Mouse (Mus musculus): ENCODE data around the gene Clta. TPM values are rescaled to one million over a fixed set of nuclear protein-coding genes. Genes with fewer than 3 reads are reported as not detected.

Clta gene
- total and polyA plus RNA-seq, 2 experiments from 2014 or later: 377 to 579 TPM

- no peak for TF ChIP-seq CTCF (IDR thresholded peaks at IDR 0.05; ENCODE audit: low read depth)
- Histone ChIP-seq H3K4me3 (ENCODE audit: low read depth, low read length) (peak overlapping the region; percentile 91), H3K4me1 (ENCODE audit: insufficient read depth) (peaks cover 9% of the 10 kb centered on the region; the same call in 1 of the 2 replicates), H3K36me3 (ENCODE audit: insufficient read depth) (no peaks in the 10 kb centered on the region), H3K4me2 (ENCODE audit: low read depth) (peak overlapping the region; percentile 73), H3K9me3 (ENCODE audit: low read length) (no peaks in the 10 kb centered on the region), H3K27ac (ENCODE audit: low read depth, low read length) (peak overlapping the region; percentile 86), H3K27me3 (ENCODE audit: insufficient read depth, low read length) (no peaks in the 10 kb centered on the region; the same call in 1 of the 2 replicates), H3K9ac (peak overlapping the region; percentile 84)
- WGBS: 11% methylated on average over 11 of the region's 11 CpGs
- ATAC-seq: peak; percentile 18
- no peak for DNase-seq
Observed at GRCm38 (mm10) chr4:44071741-44072145, 67.5 kb downstream of the Clta start.

- Histone ChIP-seq H3K4me3 (ENCODE audit: low read depth, low read length) (peak overlapping the region; percentile 91), H3K27me3 (ENCODE audit: insufficient read depth, low read length) (no peaks in the 10 kb centered on the region; the same call in 1 of the 2 replicates), H3K27ac (ENCODE audit: low read depth, low read length) (peak overlapping the region; percentile 86), H3K4me2 (ENCODE audit: low read depth) (peak overlapping the region; percentile 73), H3K9me3 (ENCODE audit: low read length) (no peaks in the 10 kb centered on the region), H3K9ac (peak overlapping the region; percentile 84), H3K36me3 (ENCODE audit: insufficient read depth) (no peaks in the 10 kb centered on the region), H3K4me1 (ENCODE audit: insufficient read depth) (peaks cover 9% of the 10 kb centered on the region; the same call in 1 of the 2 replicates)
- no peak for TF ChIP-seq CTCF (IDR thresholded peaks at IDR 0.05; ENCODE audit: low read depth)
- ATAC-seq (peak; percentile 99), DNase-seq (peak; percentile 92)
- under 1% methylated on average over 70 of the region's 70 CpGs for WGBS
Observed at GRCm38 (mm10) chr4:44072146-44072872, 68.1 kb downstream of the Clta start.

GRCm38 (mm10) chr4:44072873-44073441, 68.7 kb downstream of the Clta start:
- 11% methylated on average over 9 of the region's 9 CpGs for WGBS
- H3K4me1 ChIP-seq (ENCODE audit: insufficient read depth): peaks cover 9% of the 10 kb centered on the region; the same call in 1 of the 2 replicates
- no peak for DNase-seq
- peak overlapping the region; percentile 73 for H3K4me2 ChIP-seq (ENCODE audit: low read depth)
- no peaks in the 10 kb centered on the region for H3K36me3 ChIP-seq (ENCODE audit: insufficient read depth)
- no peaks in the 10 kb centered on the region; the same call in 1 of the 2 replicates for H3K27me3 ChIP-seq (ENCODE audit: insufficient read depth, low read length)
- peak; percentile 43; the same call in 1 of the 2 replicates for TF ChIP-seq CTCF (IDR thresholded peaks at IDR 0.05; ENCODE audit: low read depth)
- peak overlapping the region; percentile 84 for H3K9ac ChIP-seq
- no peaks in the 10 kb centered on the region for H3K9me3 ChIP-seq (ENCODE audit: low read length)
- peak overlapping the region; percentile 91 for H3K4me3 ChIP-seq (ENCODE audit: low read depth, low read length)
- peak; percentile 81 for ATAC-seq
- H3K27ac ChIP-seq (ENCODE audit: low read depth, low read length): peak overlapping the region; percentile 86

GRCm38 (mm10) chr4:44073799-44074198, 69.5 kb downstream of the Clta start:
- no peak for DNase-seq
- H3K27me3 ChIP-seq (ENCODE audit: insufficient read depth, low read length): no peaks in the 10 kb centered on the region; the same call in 1 of the 2 replicates
- no peaks in the 10 kb centered on the region for H3K36me3 ChIP-seq (ENCODE audit: insufficient read depth)
- no peak overlapping the region for H3K27ac ChIP-seq (ENCODE audit: low read depth, low read length)
- no peak for ATAC-seq
- no peak overlapping the region for H3K4me3 ChIP-seq (ENCODE audit: low read depth, low read length)
- TF ChIP-seq CTCF (IDR thresholded peaks at IDR 0.05; ENCODE audit: low read depth): no peak
- no peak overlapping the region for H3K4me2 ChIP-seq (ENCODE audit: low read depth)
- WGBS: 86% methylated on average over 3 of the region's 3 CpGs
- no peaks in the 10 kb centered on the region for H3K9me3 ChIP-seq (ENCODE audit: low read length)
- peaks cover 9% of the 10 kb centered on the region; the same call in 1 of the 2 replicates for H3K4me1 ChIP-seq (ENCODE audit: insufficient read depth)
- no peak overlapping the region for H3K9ac ChIP-seq

- no peak for ATAC-seq
- WGBS: 74% methylated on average over 4 of the region's 4 CpGs
Observed at GRCm38 (mm10) chr4:44074422-44074821, 70.2 kb downstream of the Clta start.

GRCm38 (mm10) chr4:44078358-44078933, 74.2 kb downstream of the Clta start:
- Histone ChIP-seq H3K36me3 (ENCODE audit: insufficient read depth) (no peaks in the 10 kb centered on the region), H3K27me3 (ENCODE audit: insufficient read depth, low read length) (no peaks in the 10 kb centered on the region; the same call in 1 of the 2 replicates), H3K27ac (ENCODE audit: low read depth, low read length) (no peak overlapping the region), H3K4me2 (ENCODE audit: low read depth) (no peak overlapping the region), H3K9ac (no peak overlapping the region), H3K9me3 (ENCODE audit: low read length) (no peaks in the 10 kb centered on the region), H3K4me3 (ENCODE audit: low read depth, low read length) (no peak overlapping the region), H3K4me1 (ENCODE audit: insufficient read depth) (no peaks in the 10 kb centered on the region)
- ATAC-seq (no peak), DNase-seq (no peak)
- WGBS: 88% methylated on average over 7 of the region's 7 CpGs
- TF ChIP-seq CTCF (IDR thresholded peaks at IDR 0.05; ENCODE audit: low read depth): no peak

More at GRCm38 (mm10) chr4:44074422-44074821, 70.2 kb downstream of the Clta start:
- no peak overlapping the region for H3K27ac ChIP-seq (ENCODE audit: low read depth, low read length)
- no peak overlapping the region for H3K4me2 ChIP-seq (ENCODE audit: low read depth)
- no peaks in the 10 kb centered on the region for H3K36me3 ChIP-seq (ENCODE audit: insufficient read depth)
- no peak for DNase-seq
- TF ChIP-seq CTCF (IDR thresholded peaks at IDR 0.05; ENCODE audit: low read depth): no peak
- H3K27me3 ChIP-seq (ENCODE audit: insufficient read depth, low read length): no peaks in the 10 kb centered on the region; the same call in 1 of the 2 replicates
- H3K4me3 ChIP-seq (ENCODE audit: low read depth, low read length): no peak overlapping the region
- H3K9me3 ChIP-seq (ENCODE audit: low read length): no peaks in the 10 kb centered on the region
- H3K9ac ChIP-seq: no peak overlapping the region
- H3K4me1 ChIP-seq (ENCODE audit: insufficient read depth): peaks cover 9% of the 10 kb centered on the region; the same call in 1 of the 2 replicates

Other genes with a start within 250 kb of the Clta start
- not detected in 2 replicates for gene Olfr159, start 233.4 kb upstream of the Clta start, total RNA-seq (2014; rRNA removed)
- gene Olfr159, start 233.4 kb upstream of the Clta start, polyA plus RNA-seq (2015; fragmentation: Nextera tagmentation; extraction: Ambion mirVana): not detected in 2 replicates
- gene Olfr156, start 180.6 kb upstream of the Clta start, total RNA-seq (2014; rRNA removed): not detected in 2 replicates
- not detected in 2 replicates for gene Olfr156, start 180.6 kb upstream of the Clta start, polyA plus RNA-seq (2015; fragmentation: Nextera tagmentation; extraction: Ambion mirVana)
- not detected in 2 replicates for gene Olfr157, start 164.3 kb upstream of the Clta start, total RNA-seq (2014; rRNA removed)
- gene Olfr157, start 164.3 kb upstream of the Clta start, polyA plus RNA-seq (2015; fragmentation: Nextera tagmentation; extraction: Ambion mirVana): not detected in 2 replicates
- gene Olfr155, start 152.9 kb upstream of the Clta start, total RNA-seq (2014; rRNA removed): not detected in 2 replicates
- gene Olfr155, start 152.9 kb upstream of the Clta start, polyA plus RNA-seq (2015; fragmentation: Nextera tagmentation; extraction: Ambion mirVana): not detected in 2 replicates
- 3.5 and 6.5 TPM in 2 replicates for gene Reck, start 128.9 kb upstream of the Clta start, total RNA-seq (2014; rRNA removed)
- gene Reck, start 128.9 kb upstream of the Clta start, polyA plus RNA-seq (2015; fragmentation: Nextera tagmentation; extraction: Ambion mirVana): 2.2 and 2.8 TPM in 2 replicates
- 25.4 and 25.5 TPM in 2 replicates for gene Glipr2, start 47.1 kb upstream of the Clta start, total RNA-seq (2014; rRNA removed)
- gene Glipr2, start 47.1 kb upstream of the Clta start, polyA plus RNA-seq (2015; fragmentation: Nextera tagmentation; extraction: Ambion mirVana): 22.2 and 22.6 TPM in 2 replicates
- 0.19 and 0.46 TPM in 2 replicates for gene Ccin, start 21.0 kb upstream of the Clta start, total RNA-seq (2014; rRNA removed)
- gene Ccin, start 21.0 kb upstream of the Clta start, polyA plus RNA-seq (2015; fragmentation: Nextera tagmentation; extraction: Ambion mirVana): 0.08 TPM in 1 of 2 replicates, not detected in the other
- gene Gne, start 79.7 kb downstream of the Clta start, total RNA-seq (2014; rRNA removed): 34.2 and 36.5 TPM in 2 replicates
- 22.1 and 25.2 TPM in 2 replicates for gene Gne, start 79.7 kb downstream of the Clta start, polyA plus RNA-seq (2015; fragmentation: Nextera tagmentation; extraction: Ambion mirVana)
- gene Rnf38, start 229.3 kb downstream of the Clta start, total RNA-seq (2014; rRNA removed): 51.4 and 82.7 TPM in 2 replicates
- 12.3 and 17.6 TPM in 2 replicates for gene Rnf38, start 229.3 kb downstream of the Clta start, polyA plus RNA-seq (2015; fragmentation: Nextera tagmentation; extraction: Ambion mirVana)